Mouse (Mus musculus): ENCODE results near the gene Olfr569. TPM values are rescaled to one million over a fixed set of nuclear protein-coding genes. Genes with fewer than 3 reads are reported as not detected.

Olfr569 gene
- polyA plus RNA-seq (2015; fragmentation: Illumina TruSeq; extraction: RNeasy Lipid Tissue Mini Kit (QIAGEN cat#74804); ENCODE audit: insufficient read depth, low read depth, low replicate concordance): not detected

DNA sequence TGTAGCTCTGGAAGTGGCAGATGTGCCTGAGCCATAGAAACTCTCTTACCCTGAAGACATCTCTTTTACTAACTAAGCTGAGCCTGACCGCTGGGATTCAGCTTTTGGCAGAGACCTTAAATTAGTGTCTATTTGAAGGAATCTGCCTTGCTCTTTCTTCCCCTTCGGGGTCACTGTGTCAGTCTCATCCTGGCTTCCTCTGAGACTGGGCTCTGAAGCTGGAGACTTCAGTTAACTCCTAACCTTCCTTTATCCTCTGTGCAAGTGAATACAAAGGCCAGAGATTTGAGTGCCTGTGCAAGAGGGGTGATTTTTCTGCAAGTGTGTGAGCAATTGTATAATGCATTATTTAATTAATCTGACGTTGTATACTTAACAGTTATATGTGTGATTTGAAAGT lies at the start of gene Olfr569:
Gene Olfr569, minus strand, starts transcription at position 101 of the 400 bp plus-strand sequence.

DNA sequence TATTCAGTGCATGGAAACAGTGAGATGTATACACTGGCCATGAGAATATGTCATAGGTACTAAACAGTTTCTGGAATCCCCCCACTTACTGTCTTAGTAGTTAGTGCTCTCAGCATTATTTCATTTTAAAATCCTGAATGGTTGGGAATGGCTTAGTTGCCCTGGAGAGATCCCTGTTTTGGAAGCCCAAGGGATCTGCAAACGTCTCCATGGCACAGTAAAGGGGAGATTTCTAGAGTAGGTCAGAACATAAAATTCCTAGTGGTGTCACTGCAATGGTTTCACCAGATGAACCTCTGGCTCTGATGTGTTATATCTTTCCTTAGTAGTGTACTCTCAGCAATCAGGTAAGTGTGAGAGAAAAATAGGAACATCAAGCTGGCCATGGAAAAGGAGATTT lies 33.4 kb upstream of the Olfr569 start, which contains the start of gene Olfr572:
Gene Olfr572, plus strand, starts transcription at position 301 of the 400 bp plus-strand sequence.

DNA sequence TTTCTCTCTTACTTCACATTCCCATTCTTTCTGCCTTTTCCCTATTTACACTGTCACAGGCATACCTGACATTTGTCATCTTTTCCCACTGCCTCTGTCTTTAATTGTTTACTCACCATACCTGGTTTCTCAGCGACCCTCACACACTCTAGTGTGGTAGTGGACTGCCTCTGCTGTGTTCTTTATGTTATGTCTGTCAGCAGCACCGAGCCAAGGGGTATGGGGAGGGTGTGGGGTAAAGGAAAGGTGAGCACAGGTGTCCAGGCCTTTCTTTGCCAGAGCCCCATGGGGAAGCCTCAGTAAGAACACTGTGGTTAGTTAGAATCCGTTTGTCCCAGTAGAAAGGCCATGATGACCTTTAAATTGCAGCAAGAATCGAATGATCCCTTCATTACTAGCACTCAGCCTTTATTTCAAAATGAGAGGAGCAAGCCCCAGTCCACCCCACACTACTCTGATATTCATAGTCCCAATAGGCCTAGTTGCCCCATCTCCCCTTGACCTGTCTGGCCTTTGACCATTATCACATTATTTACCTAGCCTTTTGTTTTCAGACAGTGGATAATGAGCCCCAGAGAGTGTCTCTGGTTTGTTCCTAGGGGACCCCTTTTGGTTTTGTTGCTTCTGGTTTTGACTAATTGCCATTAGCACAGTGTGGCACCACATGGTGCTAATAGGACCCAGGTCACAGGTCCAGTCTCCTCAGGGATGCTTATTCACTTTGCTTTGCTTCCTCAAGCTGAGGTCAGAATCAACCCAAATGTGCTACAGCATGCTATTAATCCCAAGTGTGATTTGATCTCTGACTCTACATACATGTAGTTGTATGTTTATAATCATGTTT lies 26.6 kb upstream of the Olfr569 start, which contains the start of gene Olfr571:
Gene Olfr571, minus strand, starts transcription at position 505 of the 844 bp plus-strand sequence.

DNA sequence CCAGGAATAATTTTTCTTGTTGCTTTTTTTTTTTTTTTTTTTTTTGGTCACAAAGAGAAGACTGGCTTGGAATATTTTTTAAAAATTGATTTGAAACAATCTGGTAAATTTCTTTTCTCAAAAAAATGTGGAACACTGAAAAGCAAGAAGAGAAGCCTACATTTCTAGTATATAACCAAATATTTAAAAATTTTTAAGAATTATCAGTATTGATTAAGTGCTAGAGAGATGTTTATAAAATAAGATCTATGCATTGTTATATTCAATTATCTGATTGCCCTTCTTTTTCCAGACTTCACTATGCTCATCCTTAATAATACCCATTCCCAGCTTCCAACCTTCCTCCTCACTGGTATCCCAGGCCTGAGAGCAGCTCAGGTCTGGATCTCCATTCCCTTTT lies 13.9 kb downstream of the Olfr569 start, which contains the start of gene Olfr568:
Gene Olfr568, plus strand, starts transcription at position 301 of the 400 bp plus-strand sequence.

DNA sequence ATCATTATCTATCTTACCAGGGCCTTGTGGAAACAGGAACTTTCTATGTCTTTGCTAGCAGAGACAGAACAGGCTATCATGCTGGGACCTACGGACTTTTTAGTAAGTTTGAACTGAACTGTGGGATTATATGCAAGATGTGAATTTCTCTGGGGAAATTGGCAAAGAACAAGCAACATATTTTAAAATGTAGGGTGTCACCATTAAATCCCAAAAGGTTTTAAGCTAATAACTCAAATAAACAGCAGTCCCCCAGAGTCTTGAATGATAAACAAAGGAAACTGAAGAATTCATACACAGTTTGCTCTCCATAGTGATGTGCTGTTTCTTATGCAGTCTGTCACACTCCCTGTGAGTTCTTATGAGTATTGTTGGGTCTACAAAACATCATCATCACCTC lies 32.0 kb downstream of the Olfr569 start, which contains the start of gene Olfr566:
Gene Olfr566, minus strand, starts transcription at position 101 of the 400 bp plus-strand sequence.

Other genes with a start within 250 kb of the Olfr569 start
- not detected for gene Olfr555, start 232.1 kb downstream of the Olfr569 start, polyA plus RNA-seq (2015; fragmentation: Illumina TruSeq; extraction: RNeasy Lipid Tissue Mini Kit (QIAGEN cat#74804); ENCODE audit: insufficient read depth, low read depth, low replicate concordance)
- gene Olfr556, start 226.0 kb downstream of the Olfr569 start, polyA plus RNA-seq (2015; fragmentation: Illumina TruSeq; extraction: RNeasy Lipid Tissue Mini Kit (QIAGEN cat#74804); ENCODE audit: insufficient read depth, low read depth, low replicate concordance): not detected
- 4.4 TPM for gene Trim68, start 203.6 kb downstream of the Olfr569 start, polyA plus RNA-seq (2015; fragmentation: Illumina TruSeq; extraction: RNeasy Lipid Tissue Mini Kit (QIAGEN cat#74804); ENCODE audit: insufficient read depth, low read depth, low replicate concordance)
- not detected for gene Olfr557, start 195.0 kb downstream of the Olfr569 start, polyA plus RNA-seq (2015; fragmentation: Illumina TruSeq; extraction: RNeasy Lipid Tissue Mini Kit (QIAGEN cat#74804); ENCODE audit: insufficient read depth, low read depth, low replicate concordance)
- 0.44 TPM for gene Olfr558, start 188.7 kb downstream of the Olfr569 start, polyA plus RNA-seq (2015; fragmentation: Illumina TruSeq; extraction: RNeasy Lipid Tissue Mini Kit (QIAGEN cat#74804); ENCODE audit: insufficient read depth, low read depth, low replicate concordance)
- not detected for gene Olfr33, start 171.8 kb downstream of the Olfr569 start, polyA plus RNA-seq (2015; fragmentation: Illumina TruSeq; extraction: RNeasy Lipid Tissue Mini Kit (QIAGEN cat#74804); ENCODE audit: insufficient read depth, low read depth, low replicate concordance)
- gene Olfr559, start 163.4 kb downstream of the Olfr569 start, polyA plus RNA-seq (2015; fragmentation: Illumina TruSeq; extraction: RNeasy Lipid Tissue Mini Kit (QIAGEN cat#74804); ENCODE audit: insufficient read depth, low read depth, low replicate concordance): not detected
- gene Olfr560, start 131.5 kb downstream of the Olfr569 start, polyA plus RNA-seq (2015; fragmentation: Illumina TruSeq; extraction: RNeasy Lipid Tissue Mini Kit (QIAGEN cat#74804); ENCODE audit: insufficient read depth, low read depth, low replicate concordance): not detected
- 2.1 TPM for gene Olfr78, start 131.4 kb downstream of the Olfr569 start, polyA plus RNA-seq (2015; fragmentation: Illumina TruSeq; extraction: RNeasy Lipid Tissue Mini Kit (QIAGEN cat#74804); ENCODE audit: insufficient read depth, low read depth, low replicate concordance)
- not detected for gene Olfr561, start 119.7 kb downstream of the Olfr569 start, polyA plus RNA-seq (2015; fragmentation: Illumina TruSeq; extraction: RNeasy Lipid Tissue Mini Kit (QIAGEN cat#74804); ENCODE audit: insufficient read depth, low read depth, low replicate concordance)
- gene Olfr564, start 87.4 kb downstream of the Olfr569 start, polyA plus RNA-seq (2015; fragmentation: Illumina TruSeq; extraction: RNeasy Lipid Tissue Mini Kit (QIAGEN cat#74804); ENCODE audit: insufficient read depth, low read depth, low replicate concordance): not detected
- gene Olfr566, start 32.1 kb downstream of the Olfr569 start, polyA plus RNA-seq (2015; fragmentation: Illumina TruSeq; extraction: RNeasy Lipid Tissue Mini Kit (QIAGEN cat#74804); ENCODE audit: insufficient read depth, low read depth, low replicate concordance): not detected
- not detected for gene Olfr568, start 13.8 kb downstream of the Olfr569 start, polyA plus RNA-seq (2015; fragmentation: Illumina TruSeq; extraction: RNeasy Lipid Tissue Mini Kit (QIAGEN cat#74804); ENCODE audit: insufficient read depth, low read depth, low replicate concordance)
- not detected for gene Olfr570, start 3.7 kb upstream of the Olfr569 start, polyA plus RNA-seq (2015; fragmentation: Illumina TruSeq; extraction: RNeasy Lipid Tissue Mini Kit (QIAGEN cat#74804); ENCODE audit: insufficient read depth, low read depth, low replicate concordance)
- not detected for gene Olfr571, start 26.7 kb upstream of the Olfr569 start, polyA plus RNA-seq (2015; fragmentation: Illumina TruSeq; extraction: RNeasy Lipid Tissue Mini Kit (QIAGEN cat#74804); ENCODE audit: insufficient read depth, low read depth, low replicate concordance)
- gene Olfr572, start 33.5 kb upstream of the Olfr569 start, polyA plus RNA-seq (2015; fragmentation: Illumina TruSeq; extraction: RNeasy Lipid Tissue Mini Kit (QIAGEN cat#74804); ENCODE audit: insufficient read depth, low read depth, low replicate concordance): not detected
- not detected for gene Olfr573-ps1, start 51.7 kb upstream of the Olfr569 start, polyA plus RNA-seq (2015; fragmentation: Illumina TruSeq; extraction: RNeasy Lipid Tissue Mini Kit (QIAGEN cat#74804); ENCODE audit: insufficient read depth, low read depth, low replicate concordance)
- gene Olfr574, start 57.6 kb upstream of the Olfr569 start, polyA plus RNA-seq (2015; fragmentation: Illumina TruSeq; extraction: RNeasy Lipid Tissue Mini Kit (QIAGEN cat#74804); ENCODE audit: insufficient read depth, low read depth, low replicate concordance): not detected
- not detected for gene Olfr575, start 67.9 kb upstream of the Olfr569 start, polyA plus RNA-seq (2015; fragmentation: Illumina TruSeq; extraction: RNeasy Lipid Tissue Mini Kit (QIAGEN cat#74804); ENCODE audit: insufficient read depth, low read depth, low replicate concordance)
- not detected for gene Olfr576, start 71.8 kb upstream of the Olfr569 start, polyA plus RNA-seq (2015; fragmentation: Illumina TruSeq; extraction: RNeasy Lipid Tissue Mini Kit (QIAGEN cat#74804); ENCODE audit: insufficient read depth, low read depth, low replicate concordance)
- not detected for gene Olfr577, start 85.1 kb upstream of the Olfr569 start, polyA plus RNA-seq (2015; fragmentation: Illumina TruSeq; extraction: RNeasy Lipid Tissue Mini Kit (QIAGEN cat#74804); ENCODE audit: insufficient read depth, low read depth, low replicate concordance)
- gene Olfr578, start 98.4 kb upstream of the Olfr569 start, polyA plus RNA-seq (2015; fragmentation: Illumina TruSeq; extraction: RNeasy Lipid Tissue Mini Kit (QIAGEN cat#74804); ENCODE audit: insufficient read depth, low read depth, low replicate concordance): not detected
- gene Olfr582, start 147.1 kb upstream of the Olfr569 start, polyA plus RNA-seq (2015; fragmentation: Illumina TruSeq; extraction: RNeasy Lipid Tissue Mini Kit (QIAGEN cat#74804); ENCODE audit: insufficient read depth, low read depth, low replicate concordance): not detected
- gene Olfr583, start 160.4 kb upstream of the Olfr569 start, polyA plus RNA-seq (2015; fragmentation: Illumina TruSeq; extraction: RNeasy Lipid Tissue Mini Kit (QIAGEN cat#74804); ENCODE audit: insufficient read depth, low read depth, low replicate concordance): not detected
- not detected for gene Olfr584, start 191.0 kb upstream of the Olfr569 start, polyA plus RNA-seq (2015; fragmentation: Illumina TruSeq; extraction: RNeasy Lipid Tissue Mini Kit (QIAGEN cat#74804); ENCODE audit: insufficient read depth, low read depth, low replicate concordance)
- not detected for gene Olfr585, start 206.8 kb upstream of the Olfr569 start, polyA plus RNA-seq (2015; fragmentation: Illumina TruSeq; extraction: RNeasy Lipid Tissue Mini Kit (QIAGEN cat#74804); ENCODE audit: insufficient read depth, low read depth, low replicate concordance)
- gene Olfr586, start 234.8 kb upstream of the Olfr569 start, polyA plus RNA-seq (2015; fragmentation: Illumina TruSeq; extraction: RNeasy Lipid Tissue Mini Kit (QIAGEN cat#74804); ENCODE audit: insufficient read depth, low read depth, low replicate concordance): not detected
- gene Olfr588-ps1, start 250.0 kb upstream of the Olfr569 start, polyA plus RNA-seq (2015; fragmentation: Illumina TruSeq; extraction: RNeasy Lipid Tissue Mini Kit (QIAGEN cat#74804); ENCODE audit: insufficient read depth, low read depth, low replicate concordance): not detected

All from pancreas, adult 10 weeks (tissue).